8 mouse cellular contexts compared by ENCODE assay signal in genomic region chr7:131409321-131409987, GRCm38 (mm10). TPM values are rescaled to one million over a fixed set of nuclear protein-coding genes. Genes with fewer than 3 reads are reported as not detected.
DNase-seq lines count a peak whose midpoint lies in the region; ATAC-seq and TF ChIP-seq lines count a peak whose summit lies in the region.

No protein-coding gene starts in this region.

- TF ChIP-seq CTCF in spleen, adult 2 months (IDR thresholded peaks at IDR 0.05; ENCODE audit: extremely low read depth, insufficient read depth, insufficient read length, insufficient replicate concordance): no peak
- no peak for TF ChIP-seq CTCF in cortical plate, adult 2 months (IDR thresholded peaks at IDR 0.05; ENCODE audit: extremely low read depth, insufficient read depth, low read length)
- TF ChIP-seq CTCF in heart, postnatal 0 days (IDR thresholded peaks at IDR 0.05; ENCODE audit: low read depth): no peak
- no peak for TF ChIP-seq CTCF in liver, embryonic 14.5 days (IDR thresholded peaks at IDR 0.05; ENCODE audit: low read depth)

- H3K27ac ChIP-seq in spleen, adult 2 months (ENCODE audit: insufficient read depth, low read length): no peak overlapping the region; the same call in 1 of the 2 replicates
- no peak overlapping the region for H3K27ac ChIP-seq in cortical plate, adult 2 months (ENCODE audit: insufficient read depth, low read length)
- peak overlapping the region; percentile 88; the same call in 1 of the 2 replicates for H3K27ac ChIP-seq in heart, postnatal 0 days (ENCODE audit: low read depth)
- H3K27ac ChIP-seq in liver, embryonic 14.5 days: peak overlapping the region; percentile 71
- no peak overlapping the region for H3K27ac ChIP-seq in stomach, embryonic 14.5 days (ENCODE audit: low read length)

- H3K27me3 ChIP-seq in spleen, adult 2 months (ENCODE audit: control insufficient read depth, insufficient read depth, low read length): no peaks in the 10 kb centered on the region
- no peaks in the 10 kb centered on the region for H3K27me3 ChIP-seq in heart, postnatal 0 days (ENCODE audit: control insufficient read depth, insufficient read depth, low read length)
- H3K27me3 ChIP-seq in liver, embryonic 14.5 days (ENCODE audit: control insufficient read depth, insufficient read depth, low read length): no peaks in the 10 kb centered on the region
- H3K27me3 ChIP-seq in stomach, embryonic 14.5 days (ENCODE audit: control insufficient read depth, insufficient read depth, low read length): no peaks in the 10 kb centered on the region

- ATAC-seq in heart, postnatal 0 days (ENCODE audit: insufficient read depth, low read depth): no peak
- ATAC-seq in liver, embryonic 14.5 days (ENCODE audit: insufficient read depth): no peak
- ATAC-seq in stomach, embryonic 14.5 days (ENCODE audit: insufficient number of reproducible peaks, insufficient read depth, low FRiP score, low read depth): no peak

- peaks cover 7% of the 10 kb centered on the region for H3K4me1 ChIP-seq in spleen, adult 2 months (ENCODE audit: control insufficient read depth, insufficient read depth, insufficient read length)
- peaks cover 6% of the 10 kb centered on the region for H3K4me1 ChIP-seq in cortical plate, adult 2 months (ENCODE audit: control insufficient read depth, insufficient read depth, low read length)
- H3K4me1 ChIP-seq in heart, postnatal 0 days (ENCODE audit: control insufficient read depth, insufficient read depth): peaks cover 14% of the 10 kb centered on the region
- H3K4me1 ChIP-seq in liver, embryonic 14.5 days (replicated peaks; ENCODE audit: control insufficient read depth in 2 of 2, insufficient read depth in 2 of 2, low read length in 1 of 2): peaks cover 0 to 9% of the 10 kb centered on the region in 2 experiments; a peak in 2 of 4 replicates
- H3K4me1 ChIP-seq in stomach, embryonic 14.5 days (ENCODE audit: control insufficient read depth, insufficient read depth, low read length): peaks cover 9% of the 10 kb centered on the region

- H3K4me2 ChIP-seq in heart, postnatal 0 days (ENCODE audit: low read depth, low read length): peak overlapping the region; percentile 90
- H3K4me2 ChIP-seq in liver, embryonic 14.5 days (ENCODE audit: low read depth): peak overlapping the region; percentile 90
- peak overlapping the region; percentile 61 for H3K4me2 ChIP-seq in stomach, embryonic 14.5 days (replicated peaks; ENCODE audit: low read depth, low read length)

- no peaks in the 10 kb centered on the region for H3K9me3 ChIP-seq in heart, postnatal 0 days (replicated peaks; ENCODE audit: control insufficient read depth, low read length)
- H3K9me3 ChIP-seq in liver, embryonic 14.5 days (ENCODE audit: control insufficient read depth, low read length): no peaks in the 10 kb centered on the region
- H3K9me3 ChIP-seq in stomach, embryonic 14.5 days (ENCODE audit: control insufficient read depth, low read depth, low read length): no peaks in the 10 kb centered on the region

- no peak for DNase-seq in spleen, adult 2 months (ENCODE audit: low read depth in 1 of 2, low spot score in 2 of 2)
- no peak for DNase-seq in spleen, adult 18-20 months
- no peak for DNase-seq in heart, postnatal 0 days (ENCODE audit: low spot score)
- peak in 1 of 3 experiments; percentile 44 for DNase-seq in liver, embryonic 14.5 days (ENCODE audit: low read depth in 3 of 3, low spot score in 3 of 3)
- no peak for DNase-seq in gastrocnemius, postnatal 4 days (ENCODE audit: low spot score in 2 of 2)
- no peak for DNase-seq in frontal cortex, postnatal 10 days (ENCODE audit: low spot score in 2 of 2)

- WGBS in spleen, adult 2 months: 8% methylated on average over 16 of the region's 16 CpGs
- WGBS in heart, postnatal 0 days: 9% methylated on average over 16 of the region's 16 CpGs
- WGBS in liver, embryonic 14.5 days (ENCODE audit: insufficient replicate concordance): 4% methylated on average over 16 of the region's 16 CpGs
- 5% methylated on average over 16 of the region's 16 CpGs for WGBS in stomach, embryonic 14.5 days

- peak overlapping the region; percentile 86 for H3K4me3 ChIP-seq in spleen, adult 2 months (ENCODE audit: extremely low read depth, insufficient read depth, insufficient read length)
- H3K4me3 ChIP-seq in cortical plate, adult 2 months (ENCODE audit: insufficient read depth, low read length): peak overlapping the region; percentile 65
- peak overlapping the region; percentile 96 for H3K4me3 ChIP-seq in heart, postnatal 0 days (ENCODE audit: low read depth, low read length)
- H3K4me3 ChIP-seq in liver, embryonic 14.5 days (ENCODE audit: insufficient read depth in 1 of 2, low read depth in 2 of 2, low read length in 2 of 2): peak overlapping the region; percentile 74 to 92
- peak overlapping the region; percentile 95 for H3K4me3 ChIP-seq in stomach, embryonic 14.5 days (ENCODE audit: low read depth, low read length)

- no peaks in the 10 kb centered on the region for H3K36me3 ChIP-seq in spleen, adult 2 months (ENCODE audit: control insufficient read depth, insufficient read depth, low read length)
- H3K36me3 ChIP-seq in heart, postnatal 0 days (replicated peaks; ENCODE audit: control insufficient read depth, insufficient read depth, low read length): no peaks in the 10 kb centered on the region
- H3K36me3 ChIP-seq in liver, embryonic 14.5 days (replicated peaks; ENCODE audit: control insufficient read depth, insufficient read depth, low read depth): no peaks in the 10 kb centered on the region
- H3K36me3 ChIP-seq in stomach, embryonic 14.5 days (ENCODE audit: control insufficient read depth, insufficient read depth, low read length): no peaks in the 10 kb centered on the region

- TF ChIP-seq POLR2A in spleen, adult 2 months (IDR thresholded peaks at IDR 0.05; ENCODE audit: low read depth, low read length): no peak
- no peak for TF ChIP-seq POLR2A in cortical plate, adult 2 months (IDR thresholded peaks at IDR 0.05; ENCODE audit: extremely low read depth, insufficient read depth, low read length)

- peak overlapping the region; percentile 98 for H3K9ac ChIP-seq in heart, postnatal 0 days (replicated peaks; ENCODE audit: low read depth, low read length)
- peak overlapping the region; percentile 97 for H3K9ac ChIP-seq in liver, embryonic 14.5 days (replicated peaks)
- H3K9ac ChIP-seq in stomach, embryonic 14.5 days (replicated peaks; ENCODE audit: low read depth, low read length): peak overlapping the region; percentile 89

- no peak for TF ChIP-seq EP300 in heart, postnatal 0 days (IDR thresholded peaks at IDR 0.05; ENCODE audit: low read depth)
- TF ChIP-seq EP300 in liver, embryonic 14.5 days (IDR thresholded peaks at IDR 0.05; ENCODE audit: low read depth): no peak

RNA-seq across cellular contexts. Expression of gene Ikzf5, which starts 0.9 kb away (rescaled TPM):
- 7.2 and 9.8 TPM in 2 replicates for polyA plus RNA-seq in spleen, adult 2 months (2012; rRNA removed)
- polyA plus RNA-seq in cortical plate, adult 2 months (2012; rRNA removed): 17.8 and 18.4 TPM in 2 replicates
- total RNA-seq in heart, postnatal 0 days (2014; rRNA removed; ENCODE audit: low replicate concordance): 9.5 and 12.2 TPM in 2 replicates
- 7.2 and 7.3 TPM in 2 replicates for polyA plus RNA-seq in heart, postnatal 0 days (2015; fragmentation: Nextera tagmentation; extraction: Ambion mirVana)
- polyA plus RNA-seq in liver, embryonic 14.5 days (2012; rRNA removed): 7.7 and 9.5 TPM in 2 replicates
- polyA plus RNA-seq in liver, embryonic 14.5 days (2014; fragmentation: Nextera tagmentation; extraction: Ambion mirVana): 14.3 and 16.0 TPM in 2 replicates
- 18.2 and 20.0 TPM in 2 replicates for polyA plus RNA-seq in stomach, embryonic 14.5 days (2014; fragmentation: Nextera tagmentation; extraction: Ambion mirVana)
- 10 to 100 TPM; 27.0 to 32.2 TPM for total RNA-seq in gastrocnemius, postnatal 4 days (2021)

RNA-seq across cellular contexts. Expression of gene Acadsb, which starts 0.9 kb away (rescaled TPM):
- 2.2 and 2.3 TPM in 2 replicates for polyA plus RNA-seq in spleen, adult 2 months (2012; rRNA removed)
- polyA plus RNA-seq in cortical plate, adult 2 months (2012; rRNA removed): 36.2 and 38.5 TPM in 2 replicates
- total RNA-seq in heart, postnatal 0 days (2014; rRNA removed; ENCODE audit: low replicate concordance): 32.5 and 36.8 TPM in 2 replicates
- 81.1 and 83.9 TPM in 2 replicates for polyA plus RNA-seq in heart, postnatal 0 days (2015; fragmentation: Nextera tagmentation; extraction: Ambion mirVana)
- 3.2 and 4.5 TPM in 2 replicates for polyA plus RNA-seq in liver, embryonic 14.5 days (2012; rRNA removed)
- 30.2 and 33.6 TPM in 2 replicates for polyA plus RNA-seq in liver, embryonic 14.5 days (2014; fragmentation: Nextera tagmentation; extraction: Ambion mirVana)
- 109 and 114 TPM in 2 replicates for polyA plus RNA-seq in stomach, embryonic 14.5 days (2014; fragmentation: Nextera tagmentation; extraction: Ambion mirVana)
- 10 to 100 TPM; 76.4 to 77.9 TPM for total RNA-seq in gastrocnemius, postnatal 4 days (2021)

RNA-seq across cellular contexts. Expression of gene Pstk, which starts 38.5 kb away (rescaled TPM):
- 23.9 and 29.4 TPM in 2 replicates for polyA plus RNA-seq in spleen, adult 2 months (2012; rRNA removed)
- polyA plus RNA-seq in cortical plate, adult 2 months (2012; rRNA removed): 59.5 and 64.4 TPM in 2 replicates
- 75.0 and 82.2 TPM in 2 replicates for total RNA-seq in heart, postnatal 0 days (2014; rRNA removed; ENCODE audit: low replicate concordance)
- 124 and 126 TPM in 2 replicates for polyA plus RNA-seq in heart, postnatal 0 days (2015; fragmentation: Nextera tagmentation; extraction: Ambion mirVana)
- 14.5 and 15.9 TPM in 2 replicates for polyA plus RNA-seq in liver, embryonic 14.5 days (2012; rRNA removed)
- polyA plus RNA-seq in liver, embryonic 14.5 days (2014; fragmentation: Nextera tagmentation; extraction: Ambion mirVana): 22.9 and 23.2 TPM in 2 replicates
- polyA plus RNA-seq in stomach, embryonic 14.5 days (2014; fragmentation: Nextera tagmentation; extraction: Ambion mirVana): 79.4 and 82.8 TPM in 2 replicates
- total RNA-seq in gastrocnemius, postnatal 4 days (2021): 10 to 100 TPM; 28.5 to 34.0 TPM

RNA-seq across cellular contexts. Expression of gene 2310057M21Rik, which starts 46.9 kb away (rescaled TPM):
- 3.5 and 4.1 TPM in 2 replicates for polyA plus RNA-seq in spleen, adult 2 months (2012; rRNA removed)
- 14.2 and 15.2 TPM in 2 replicates for polyA plus RNA-seq in cortical plate, adult 2 months (2012; rRNA removed)
- 4.2 and 6.3 TPM in 2 replicates for total RNA-seq in heart, postnatal 0 days (2014; rRNA removed; ENCODE audit: low replicate concordance)
- 13.6 and 15.0 TPM in 2 replicates for polyA plus RNA-seq in heart, postnatal 0 days (2015; fragmentation: Nextera tagmentation; extraction: Ambion mirVana)
- polyA plus RNA-seq in liver, embryonic 14.5 days (2012; rRNA removed): 2.8 and 4.6 TPM in 2 replicates
- 7.7 and 9.2 TPM in 2 replicates for polyA plus RNA-seq in liver, embryonic 14.5 days (2014; fragmentation: Nextera tagmentation; extraction: Ambion mirVana)
- polyA plus RNA-seq in stomach, embryonic 14.5 days (2014; fragmentation: Nextera tagmentation; extraction: Ambion mirVana): 16.9 and 23.4 TPM in 2 replicates
- 10 to 100 TPM; 13.7 to 19.7 TPM for total RNA-seq in gastrocnemius, postnatal 4 days (2021)

Comparison
In these comparisons a context has a peak if more than half of its experiments do, and no peak if none do; other contexts are left out.
1. H3K27ac ChIP-seq: peak in heart, postnatal 0 days (single experiment) and liver, embryonic 14.5 days (single experiment); none in spleen, adult 2 months (single experiment), cortical plate, adult 2 months (single experiment) and stomach, embryonic 14.5 days (single experiment).
2. Peak in every context shown above with its lines, with median percentiles within 50 percentile points of each other: H3K4me3 ChIP-seq, H3K4me2 ChIP-seq and H3K9ac ChIP-seq.